ENCODE assay signal across 28 mouse cellular contexts in genomic region chr4:93467998-93468397, GRCm38 (mm10).
"Had no signal": no experiment of that assay in that cellular context is flagged by ENCODE, and none has a peak within 500 bp of the region (broad histone marks: within the 10 kb centered on the region; RNA-seq: fewer than 3 reads in every experiment).

No protein-coding gene starts in this region.

- H3K27ac ChIP-seq: embryonic facial prominence, embryonic 10.5 days; embryonic facial prominence, embryonic 12.5 days; embryonic facial prominence, embryonic 13.5 days; embryonic facial prominence, embryonic 15.5 days; forebrain, embryonic 10.5 days; forebrain, embryonic 12.5 days; forebrain, embryonic 13.5 days; forebrain, embryonic 15.5 days; gastrocnemius, adult 2 months; heart, adult 2 months had no signal

- H3K9ac ChIP-seq: embryonic facial prominence, embryonic 12.5 days; embryonic facial prominence, embryonic 13.5 days; embryonic facial prominence, embryonic 15.5 days; forebrain, embryonic 12.5 days; forebrain, embryonic 13.5 days; forebrain, embryonic 15.5 days; forebrain, postnatal 0 days had no signal

- H3K4me1 ChIP-seq: embryonic facial prominence, embryonic 10.5 days; embryonic facial prominence, embryonic 12.5 days; embryonic facial prominence, embryonic 13.5 days; embryonic facial prominence, embryonic 15.5 days; forebrain, embryonic 10.5 days; forebrain, embryonic 12.5 days; forebrain, embryonic 13.5 days; forebrain, embryonic 15.5 days had no signal

- H3K27me3 ChIP-seq: embryonic facial prominence, embryonic 12.5 days; embryonic facial prominence, embryonic 13.5 days; embryonic facial prominence, embryonic 15.5 days; forebrain, embryonic 12.5 days; forebrain, embryonic 13.5 days; forebrain, embryonic 15.5 days had no signal

- H3K4me3 ChIP-seq: embryonic facial prominence, embryonic 10.5 days; embryonic facial prominence, embryonic 12.5 days; embryonic facial prominence, embryonic 13.5 days; embryonic facial prominence, embryonic 15.5 days; erythroblast, embryonic 14.5 days; forebrain, embryonic 10.5 days; forebrain, embryonic 12.5 days; forebrain, embryonic 13.5 days; forebrain, embryonic 15.5 days; gastrocnemius, adult 2 months; heart, adult 2 months had no signal

- H3K9me3 ChIP-seq: embryonic facial prominence, embryonic 10.5 days; embryonic facial prominence, embryonic 12.5 days; embryonic facial prominence, embryonic 13.5 days; embryonic facial prominence, embryonic 15.5 days; forebrain, embryonic 10.5 days; forebrain, embryonic 12.5 days; forebrain, embryonic 13.5 days; forebrain, embryonic 15.5 days had no signal

- DNase-seq: cerebellum, adult 8-10 months; cerebellum, adult 9-10 months; cerebellum, adult 9-11 months; cerebellum, postnatal 10 days; cerebellum, postnatal 14 days; cerebellum, postnatal 25 days; cerebellum, postnatal 36 days; embryo, embryonic 11 days; forebrain, postnatal 0 days; gastrocnemius, adult 2 months; gastrocnemius, postnatal 10 days; gastrocnemius, postnatal 14 days; gastrocnemius, postnatal 25 days; gastrocnemius, postnatal 36 days; heart, adult 11 months; heart, adult 18-20 months; heart, adult 2 months had no signal

- H3K36me3 ChIP-seq: embryonic facial prominence, embryonic 10.5 days; embryonic facial prominence, embryonic 12.5 days; embryonic facial prominence, embryonic 13.5 days; embryonic facial prominence, embryonic 15.5 days; forebrain, embryonic 10.5 days; forebrain, embryonic 12.5 days; forebrain, embryonic 15.5 days had no signal

- ATAC-seq: forebrain, embryonic 13.5 days; forebrain, embryonic 14.5 days; forebrain, embryonic 15.5 days; forebrain, embryonic 16.5 days; forebrain, postnatal 0 days had no signal

- H3K4me2 ChIP-seq: embryonic facial prominence, embryonic 12.5 days; embryonic facial prominence, embryonic 13.5 days; embryonic facial prominence, embryonic 15.5 days; forebrain, embryonic 12.5 days; forebrain, embryonic 13.5 days; forebrain, embryonic 15.5 days had no signal
